Mouse (Mus musculus) midbrain, embryonic 16.5 days (tissue): ENCODE measurements around the gene 4930564D02Rik. TPM values are rescaled to one million over a fixed set of nuclear protein-coding genes. Genes with fewer than 3 reads are reported as not detected.

Source experiments
- ATAC-seq: fragments of 200-750 bp; cut with Nextera tagmentation; 2 replicates; pipeline ENCODE4 v1.8.0; 2017; ENCODE audit warnings: moderate TSS enrichment
- H3K27ac ChIP-seq: fragments of 300-500 bp; sonication (generic); 2 replicates; pipeline ENCODE4 v1.5.1; 2014; ENCODE audit warnings: mild to moderate bottlenecking, low read length, mixed read lengths
- H3K27me3 ChIP-seq: fragments of 300-500 bp; sonication (generic); 2 replicates; pipeline ENCODE4 v1.6.1; 2014; ENCODE audit warnings: low read depth, low read length, mixed read lengths; ENCODE audit not compliant: control insufficient read depth, insufficient read depth
- H3K36me3 ChIP-seq: fragments of 300-500 bp; sonication (generic); 2 replicates; pipeline ENCODE4 v1.6.1; 2014; ENCODE audit warnings: mild to moderate bottlenecking, low read length, moderate library complexity, mixed read lengths; ENCODE audit not compliant: control insufficient read depth, insufficient read depth
- H3K4me1 ChIP-seq: fragments of 300-500 bp; sonication (generic); 2 replicates; pipeline ENCODE4 v1.6.1; 2014; ENCODE audit warnings: mild to moderate bottlenecking, low read length, mixed read lengths; ENCODE audit not compliant: control insufficient read depth, insufficient read depth
- H3K4me2 ChIP-seq: fragments of 300-500 bp; sonication (generic); 2 replicates; pipeline ENCODE4 v1.6.1; 2014; ENCODE audit warnings: mild to moderate bottlenecking, low read length, mixed read lengths
- H3K4me3 ChIP-seq: fragments of 300-500 bp; sonication (generic); 2 replicates; pipeline ENCODE4 v1.5.1; 2014; ENCODE audit warnings: low read depth, mild to moderate bottlenecking, low read length, moderate library complexity, mixed read lengths
- H3K9ac ChIP-seq: fragments of 300-500 bp; sonication (generic); 2 replicates; pipeline ENCODE4 v1.6.1; 2014; ENCODE audit warnings: low read depth, low read length, mixed read lengths
- H3K9me3 ChIP-seq: fragments of 300-500 bp; sonication (generic); replicated peaks from 2 replicates; pipeline ENCODE4 v1.6.1; 2014; ENCODE audit warnings: mild to moderate bottlenecking, low read length, mixed read lengths; ENCODE audit not compliant: control insufficient read depth, poor library complexity, severe bottlenecking
- WGBS: fragments of 180-500 bp; shearing (Covaris S2); extraction: QIAGEN DNeasy Blood & Tissue Kit; methylation state at CpG from one replicate; pipeline ENCODE4 v1.1.7; 2014; 5-methylcytosine and 5-hydroxymethylcytosine counted together
- polyA plus RNA-seq: library from polyadenylated mRNA; unstranded; fragments of >200 nt; fragmentation: Nextera tagmentation; extraction: Ambion mirVana; gene quantifications from 2 replicates; pipeline ENCODE4 v1.2.1, GENCODE M21; 2015

Gene 4930564D02Rik
- polyA plus RNA-seq: not detected in 2 replicates

DNA sequence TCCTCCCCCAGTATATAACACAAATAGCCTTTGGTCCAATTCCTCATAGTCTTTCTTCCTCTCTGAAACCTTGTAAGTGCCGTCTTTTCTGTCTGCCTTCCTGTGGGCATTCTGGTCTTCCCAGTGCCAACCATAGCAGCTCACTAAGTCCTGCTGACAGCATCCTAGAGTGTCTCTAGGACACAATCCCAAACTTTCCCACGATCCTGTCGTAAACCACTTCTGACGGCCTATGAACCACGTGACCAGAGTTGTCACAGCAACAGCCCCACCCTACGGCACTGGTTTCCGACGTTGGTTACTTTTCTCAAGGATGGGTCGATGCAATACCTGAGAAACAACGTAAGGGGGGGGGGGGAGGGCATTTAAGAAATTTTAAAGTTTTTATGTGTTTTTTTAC lies at the start of gene 4930564D02Rik:
4930564D02Rik (plus strand) TSS at position 301 of the 400 bp plus-strand sequence.
- 88% methylated on average over 10 of the region's 10 CpGs for WGBS
- no peak for ATAC-seq

DNA sequence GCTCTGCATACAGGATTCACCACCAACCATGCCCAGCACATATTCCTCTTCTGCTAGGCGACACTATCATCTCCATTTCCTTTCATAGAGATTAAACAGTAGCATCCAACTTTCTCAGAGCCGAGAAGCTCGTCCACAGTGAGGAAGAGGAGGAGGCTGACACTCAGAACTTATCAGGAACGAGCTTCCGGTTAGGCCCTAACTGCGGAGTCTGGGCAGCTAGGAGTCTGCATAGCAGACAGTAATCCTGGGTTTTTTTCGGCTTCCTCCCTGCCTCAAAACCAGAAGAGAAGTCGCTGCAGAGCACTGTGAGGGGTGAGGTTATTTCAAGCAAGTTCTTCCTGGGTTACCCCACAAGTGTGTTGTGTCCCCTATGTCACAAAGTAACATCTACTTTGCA lies 49.3 kb upstream of the 4930564D02Rik start:
- Histone ChIP-seq H3K9me3 (no peaks in the 10 kb centered on the region), H3K4me3 (no peak overlapping the region), H3K4me1 (no peaks in the 10 kb centered on the region), H3K27me3 (no peaks in the 10 kb centered on the region), H3K36me3 (no peaks in the 10 kb centered on the region), H3K27ac (no peak overlapping the region), H3K9ac (no peak overlapping the region), H3K4me2 (no peak overlapping the region)
- WGBS: 89% methylated on average over 8 of the region's 8 CpGs
- no peak for ATAC-seq

More for the DNA sequence above, at the start of gene 4930564D02Rik:
- H3K27ac ChIP-seq: no peak within 1 kb of the TSS
- no peak within 1 kb of the TSS for H3K9ac ChIP-seq
- H3K27me3 ChIP-seq: peaks cover 3% of the 10 kb centered on the region; the same call in 1 of the 2 replicates
- H3K9me3 ChIP-seq: no peaks in the 10 kb centered on the region
- H3K36me3 ChIP-seq: no peaks in the 10 kb centered on the region
- no peaks in the 10 kb centered on the region for H3K4me1 ChIP-seq
- no peak within 1 kb of the TSS for H3K4me2 ChIP-seq
- no peak within 1 kb of the TSS for H3K4me3 ChIP-seq

DNA sequence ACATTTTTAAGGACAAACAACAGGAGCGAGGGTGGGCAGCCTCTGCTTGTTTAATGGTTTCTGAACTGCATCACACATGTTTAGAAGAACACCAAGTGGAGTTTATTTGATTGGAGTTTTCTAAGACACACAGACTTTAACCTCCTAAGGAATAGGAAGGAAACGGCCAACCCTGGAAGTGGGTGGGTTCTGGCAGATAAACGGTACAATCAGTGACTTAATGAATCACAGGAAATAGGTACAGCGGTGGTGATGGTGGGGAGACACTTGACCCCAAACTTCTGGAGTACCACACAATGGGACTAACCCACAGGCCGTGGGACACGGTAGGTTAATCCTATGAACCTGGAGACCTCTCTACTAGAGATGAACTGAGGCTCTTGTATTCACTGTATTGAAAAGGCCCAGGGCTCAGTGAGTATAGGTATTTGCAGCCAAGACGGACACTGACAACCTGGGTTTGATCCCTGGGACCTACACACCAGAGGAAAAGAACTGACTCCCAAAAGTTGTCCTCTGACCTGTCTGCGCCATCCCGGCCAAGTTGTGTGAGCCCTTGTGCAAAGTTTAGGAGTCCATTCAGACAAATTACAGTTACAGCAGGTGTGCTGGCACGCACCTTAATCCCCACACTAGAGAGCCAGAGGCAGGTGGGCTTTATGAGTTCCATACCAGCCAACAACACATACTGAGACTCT lies 48.4 kb upstream of the 4930564D02Rik start:
- Histone ChIP-seq H3K4me1 (no peaks in the 10 kb centered on the region), H3K27me3 (no peaks in the 10 kb centered on the region), H3K4me3 (no peak overlapping the region), H3K9me3 (no peaks in the 10 kb centered on the region), H3K36me3 (no peaks in the 10 kb centered on the region), H3K27ac (0 out of 2 replicates have a peak overlapping the region, but pooled peaks have one; percentile 39), H3K9ac (no peak overlapping the region), H3K4me2 (no peak overlapping the region)
- 88% methylated on average over 10 of the region's 10 CpGs for WGBS
- no peak for ATAC-seq

DNA sequence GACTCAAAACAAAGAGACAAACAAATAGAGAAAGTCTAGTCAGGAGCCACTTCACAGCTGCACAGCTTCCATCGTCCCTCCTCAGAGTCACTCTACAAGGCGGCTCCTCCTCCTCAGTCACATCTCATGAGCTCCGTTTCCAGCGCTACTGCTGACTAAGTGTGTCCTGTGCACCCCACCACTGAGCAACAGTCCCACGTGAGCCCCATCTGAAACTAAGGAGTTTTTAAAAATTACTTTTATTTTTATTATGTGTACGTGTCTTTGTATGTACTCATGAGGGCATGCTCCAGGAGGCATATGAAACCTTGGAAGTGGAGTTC lies 47.9 kb upstream of the 4930564D02Rik start:
- H3K27ac ChIP-seq: no peak overlapping the region
- H3K4me2 ChIP-seq: no peak overlapping the region
- H3K9me3 ChIP-seq: no peaks in the 10 kb centered on the region
- WGBS: 92% methylated on average over 6 of the region's 6 CpGs
- H3K4me3 ChIP-seq: no peak overlapping the region
- no peak overlapping the region for H3K9ac ChIP-seq
- H3K4me1 ChIP-seq: no peaks in the 10 kb centered on the region
- no peaks in the 10 kb centered on the region for H3K36me3 ChIP-seq
- H3K27me3 ChIP-seq: no peaks in the 10 kb centered on the region
- no peak for ATAC-seq

DNA sequence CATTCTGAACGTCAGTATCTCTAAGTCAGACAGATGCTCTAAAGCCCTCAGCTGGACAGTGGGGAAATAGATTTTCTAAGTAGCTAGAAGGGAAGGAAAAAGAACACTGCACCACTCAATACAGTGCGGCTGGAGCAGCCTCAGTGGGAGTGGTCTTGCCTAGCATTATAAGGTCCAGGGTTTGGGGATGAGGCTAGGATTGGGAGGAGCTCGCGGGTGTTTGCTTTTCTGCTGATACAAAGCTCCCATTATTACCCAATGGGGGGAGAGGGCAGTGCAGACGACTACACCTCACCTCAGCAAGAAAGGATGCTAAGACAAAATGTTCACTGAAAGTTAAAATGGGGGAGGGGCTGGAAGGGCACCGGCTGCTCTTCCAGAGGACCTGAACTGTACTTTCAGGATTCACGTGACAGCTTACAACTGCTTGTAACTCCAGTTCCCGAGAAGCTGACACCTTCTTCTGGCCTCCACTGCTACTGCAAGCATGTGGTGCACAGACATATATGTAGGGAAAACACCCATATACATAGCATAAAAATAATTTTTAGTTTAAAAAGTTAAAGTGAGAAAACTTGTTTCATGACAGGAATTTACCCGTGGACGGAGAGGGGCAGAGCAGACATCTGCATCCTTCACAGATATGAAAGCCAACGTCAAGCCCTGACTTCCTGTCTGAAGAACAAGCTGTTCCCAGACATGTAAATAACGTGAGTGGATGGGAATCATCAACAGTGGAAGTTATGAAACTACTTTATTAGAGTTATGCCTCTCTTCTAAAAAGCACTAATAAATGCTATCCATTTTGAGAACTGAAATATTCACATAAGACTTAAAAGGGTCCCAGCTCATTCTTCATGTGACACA lies 46.6 kb upstream of the 4930564D02Rik start:
- Histone ChIP-seq H3K9ac (no peak overlapping the region), H3K4me2 (no peak overlapping the region), H3K36me3 (no peaks in the 10 kb centered on the region), H3K4me3 (no peak overlapping the region), H3K9me3 (no peaks in the 10 kb centered on the region), H3K27ac (0 out of 2 replicates have a peak overlapping the region, but pooled peaks have one; percentile 5), H3K27me3 (no peaks in the 10 kb centered on the region), H3K4me1 (no peaks in the 10 kb centered on the region)
- no peak for ATAC-seq
- WGBS: 64% methylated on average over 12 of the region's 12 CpGs

DNA sequence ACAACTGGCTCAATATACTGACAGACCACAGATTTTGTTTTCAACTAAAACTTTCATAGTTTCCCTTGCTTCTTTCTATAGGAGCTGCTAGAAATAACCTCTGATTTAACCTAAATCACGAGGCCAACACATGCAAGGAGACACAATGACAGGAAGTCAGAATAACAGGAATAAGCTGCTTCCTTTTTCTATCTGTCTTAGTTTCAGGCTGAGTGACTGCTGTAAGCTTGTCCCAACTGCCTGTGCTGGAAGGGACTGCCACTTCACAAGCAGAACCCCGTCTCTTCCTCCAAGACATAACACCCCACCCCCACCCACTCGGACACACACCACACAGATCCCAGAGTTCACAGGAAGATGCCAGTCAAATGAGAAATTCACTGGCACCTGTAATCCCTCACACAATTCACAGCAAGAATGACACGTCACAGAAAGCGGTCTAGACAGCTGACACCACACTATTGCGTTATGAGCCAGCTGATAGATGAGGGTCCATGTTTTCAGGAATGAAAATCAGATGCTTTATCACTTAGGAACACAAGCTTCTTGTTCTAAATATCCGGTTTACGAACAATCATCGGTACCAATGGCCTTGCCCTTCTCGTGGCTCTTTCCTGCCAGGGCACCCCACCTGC lies 43.2 kb upstream of the 4930564D02Rik start:
- H3K9ac ChIP-seq: no peak overlapping the region
- no peaks in the 10 kb centered on the region for H3K9me3 ChIP-seq
- no peaks in the 10 kb centered on the region for H3K27me3 ChIP-seq
- no peak overlapping the region for H3K27ac ChIP-seq
- no peak overlapping the region for H3K4me3 ChIP-seq
- H3K4me1 ChIP-seq: no peaks in the 10 kb centered on the region
- H3K4me2 ChIP-seq: no peak overlapping the region
- 86% methylated on average over 10 of the region's 10 CpGs for WGBS
- H3K36me3 ChIP-seq: peaks cover 6% of the 10 kb centered on the region; the same call in 1 of the 2 replicates
- no peak for ATAC-seq

DNA sequence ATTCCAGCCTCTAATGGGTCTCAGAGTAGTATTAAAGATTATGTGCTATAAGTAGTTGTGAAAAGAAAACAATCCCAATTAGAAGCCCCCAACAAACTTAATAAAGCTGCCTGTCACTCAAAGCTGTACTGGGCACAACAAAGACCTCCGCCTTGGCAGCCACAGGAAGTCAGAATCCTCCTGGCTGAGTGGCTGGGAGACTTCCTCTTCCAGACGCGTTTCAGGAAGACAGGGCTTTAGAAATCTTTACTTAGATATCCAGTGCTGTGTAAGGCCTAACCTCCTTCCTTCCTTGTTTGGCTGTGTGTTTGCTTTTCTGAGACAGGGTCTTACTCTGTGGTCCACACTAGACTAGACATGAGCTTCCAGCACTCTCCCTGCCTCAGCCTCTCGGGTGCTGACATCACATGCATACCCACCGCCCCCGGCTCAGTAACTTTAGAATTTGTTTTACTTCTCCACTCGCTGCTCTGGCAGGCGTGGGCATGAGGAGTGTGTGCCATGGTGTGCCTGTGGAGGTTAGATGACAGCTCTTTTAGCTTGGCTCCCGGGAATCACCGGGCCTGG lies 30.3 kb upstream of the 4930564D02Rik start:
- H3K9me3 ChIP-seq: no peaks in the 10 kb centered on the region
- 87% methylated on average over 10 of the region's 10 CpGs for WGBS
- H3K4me3 ChIP-seq: no peak overlapping the region
- H3K27ac ChIP-seq: 0 out of 2 replicates have a peak overlapping the region, but pooled peaks have one; percentile 33
- peaks cover 51% of the 10 kb centered on the region for H3K36me3 ChIP-seq
- no peaks in the 10 kb centered on the region for H3K27me3 ChIP-seq
- H3K4me1 ChIP-seq: no peaks in the 10 kb centered on the region
- no peak overlapping the region for H3K4me2 ChIP-seq
- H3K9ac ChIP-seq: no peak overlapping the region
- no peak for ATAC-seq

DNA sequence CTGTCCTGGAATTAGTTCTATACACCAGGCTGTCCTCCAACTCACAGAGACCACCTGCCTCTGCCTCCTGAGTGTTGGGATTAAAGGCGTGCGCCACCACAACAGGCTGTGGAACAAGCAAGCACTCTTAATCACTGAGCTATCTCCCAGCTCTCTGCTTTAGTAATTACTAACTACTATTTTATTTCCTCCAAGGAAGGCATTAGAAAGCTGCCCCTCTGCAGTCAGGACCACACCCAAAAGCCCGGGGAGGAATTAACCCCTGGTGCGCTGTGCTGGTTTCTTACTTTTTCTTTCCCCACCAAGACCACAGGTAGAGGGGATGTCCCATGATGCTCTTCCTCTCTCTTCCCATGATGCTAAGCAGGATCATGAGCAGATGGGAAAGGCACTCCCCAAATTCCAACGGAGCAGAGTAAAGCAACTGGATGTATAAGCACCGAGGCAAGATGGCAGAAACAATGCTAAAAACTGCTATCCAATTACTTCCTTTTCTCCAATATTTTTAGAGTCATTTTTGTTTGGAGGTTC lies 29.3 kb upstream of the 4930564D02Rik start:
- ATAC-seq: no peak
- Histone ChIP-seq H3K27me3 (no peaks in the 10 kb centered on the region), H3K36me3 (peaks cover 43% of the 10 kb centered on the region), H3K4me2 (no peak overlapping the region), H3K9ac (no peak overlapping the region), H3K27ac (no peak overlapping the region), H3K9me3 (no peaks in the 10 kb centered on the region), H3K4me1 (no peaks in the 10 kb centered on the region), H3K4me3 (no peak overlapping the region)
- WGBS: 90% methylated on average over 6 of the region's 6 CpGs
